Mouse (Mus musculus) limb, embryonic 15.5 days (tissue): ENCODE results near the gene Socs3. TPM values are rescaled to one million over a fixed set of nuclear protein-coding genes. Genes with fewer than 3 reads are reported as not detected.

ENCODE experiments used
- ATAC-seq: fragments of 200-750 bp; cut with Nextera tagmentation; 2 replicates; pipeline ENCODE4 v1.8.0; 2017; ENCODE audit warnings: low read depth, moderate TSS enrichment; ENCODE audit not compliant: insufficient number of reproducible peaks, low FRiP score, low TSS enrichment
- H3K27ac ChIP-seq: fragments of 300-500 bp; sonication (generic); 2 replicates; pipeline ENCODE4 v1.5.1; 2015; ENCODE audit warnings: moderate library complexity, mild to moderate bottlenecking, inconsistent platforms
- H3K27me3 ChIP-seq: fragments of 300-500 bp; sonication (generic); 2 replicates; pipeline ENCODE4 v1.6.1; 2015; ENCODE audit warnings: inconsistent platforms
- H3K36me3 ChIP-seq: fragments of 300-500 bp; sonication (generic); 2 replicates; pipeline ENCODE4 v1.6.1; 2015; ENCODE audit warnings: inconsistent platforms
- H3K4me1 ChIP-seq: fragments of 300-500 bp; sonication (generic); 2 replicates; pipeline ENCODE4 v1.6.1; 2015; ENCODE audit warnings: inconsistent platforms
- H3K4me2 ChIP-seq: fragments of 300-500 bp; sonication (generic); 2 replicates; pipeline ENCODE4 v1.6.1; 2015; ENCODE audit warnings: mild to moderate bottlenecking, inconsistent platforms
- H3K4me3 ChIP-seq: fragments of 300-500 bp; sonication (generic); 2 replicates; pipeline ENCODE4 v1.5.1; 2015; ENCODE audit warnings: mild to moderate bottlenecking, inconsistent platforms
- H3K9ac ChIP-seq: fragments of 300-500 bp; sonication (generic); 2 replicates; pipeline ENCODE4 v1.6.1; 2015; ENCODE audit warnings: inconsistent platforms
- H3K9me3 ChIP-seq: fragments of 300-500 bp; sonication (generic); 2 replicates; pipeline ENCODE4 v1.6.1; 2016; ENCODE audit warnings: inconsistent platforms
- WGBS: fragments of 180-500 bp; shearing (Covaris S2); methylation state at CpG from one replicate; pipeline ENCODE4 v1.1.7; 2015; 5-methylcytosine and 5-hydroxymethylcytosine counted together
- microRNA-seq: library from miRNA; unstranded; fragments of <30 nt; microRNA quantifications from one replicate; pipeline ENCODE4, GENCODE M21; 2016
- polyA plus RNA-seq: library from polyadenylated mRNA; unstranded; fragments of >200 nt; fragmentation: Nextera tagmentation; extraction: Ambion mirVana; gene quantifications from 2 replicates; pipeline ENCODE4 v1.2.1, GENCODE M21; 2015

Socs3 gene
- polyA plus RNA-seq, 1 experiment from 2014 or later, result 20.3 TPM

GRCm38 (mm10) chr11:117930781-117931338 is 39.0 kb downstream of the Socs3 start:
- 1% methylated on average over 48 of the region's 48 CpGs for WGBS
- Histone ChIP-seq H3K4me1 (peaks cover 54% of the 10 kb centered on the region), H3K27me3 (peaks cover 8% of the 10 kb centered on the region; the same call in 1 of the 2 replicates), H3K36me3 (no peaks in the 10 kb centered on the region), H3K9ac (0 out of 2 replicates have a peak overlapping the region, but pooled peaks have one; percentile 8), H3K4me2 (peak overlapping the region; percentile 73), H3K27ac (peak overlapping the region; percentile 38; the same call in 1 of the 2 replicates), H3K9me3 (no peaks in the 10 kb centered on the region), H3K4me3 (peak overlapping the region; percentile 38)
- ATAC-seq, result peak; percentile 7; the same call in 1 of the 2 replicates

GRCm38 (mm10) chr11:117925541-117925940 is 44.3 kb downstream of the Socs3 start:
- H3K9me3 ChIP-seq, result no peaks in the 10 kb centered on the region
- no peak overlapping the region for H3K4me3 ChIP-seq
- peaks cover 8% of the 10 kb centered on the region; the same call in 1 of the 2 replicates for H3K27me3 ChIP-seq
- H3K4me2 ChIP-seq, result no peak overlapping the region
- H3K9ac ChIP-seq, result no peak overlapping the region
- 59% methylated on average over 1 of the region's 1 CpGs for WGBS
- no peak overlapping the region for H3K27ac ChIP-seq
- H3K4me1 ChIP-seq, result peaks cover 13% of the 10 kb centered on the region
- ATAC-seq, result no peak
- no peaks in the 10 kb centered on the region for H3K36me3 ChIP-seq

- H3K36me3 ChIP-seq, result no peaks in the 10 kb centered on the region
- no peak overlapping the region for H3K9ac ChIP-seq
- H3K4me1 ChIP-seq, result peaks cover 11% of the 10 kb centered on the region
- H3K27me3 ChIP-seq, result no peaks in the 10 kb centered on the region
- H3K9me3 ChIP-seq, result no peaks in the 10 kb centered on the region
- WGBS, result 69% methylated on average over 6 of the region's 6 CpGs
- no peak overlapping the region for H3K4me2 ChIP-seq
- no peak overlapping the region for H3K27ac ChIP-seq
- H3K4me3 ChIP-seq, result no peak overlapping the region
- no peak for ATAC-seq
These were observed 45.4 kb downstream of the Socs3 start for GRCm38 (mm10) chr11:117924466-117924865.

- 82% methylated on average over 11 of the region's 11 CpGs for WGBS
These were observed 46.6 kb downstream of the Socs3 start for GRCm38 (mm10) chr11:117923279-117923678.

GRCm38 (mm10) chr11:117919211-117919610 is 50.6 kb downstream of the Socs3 start:
- no peak overlapping the region for H3K27ac ChIP-seq
- ATAC-seq, result no peak
- no peak overlapping the region for H3K4me2 ChIP-seq
- H3K36me3 ChIP-seq, result no peaks in the 10 kb centered on the region
- WGBS, result 18% methylated on average over 5 of the region's 5 CpGs
- no peaks in the 10 kb centered on the region for H3K27me3 ChIP-seq
- no peak overlapping the region for H3K9ac ChIP-seq
- H3K9me3 ChIP-seq, result no peaks in the 10 kb centered on the region
- H3K4me1 ChIP-seq, result peaks cover 11% of the 10 kb centered on the region
- H3K4me3 ChIP-seq, result no peak overlapping the region

More at GRCm38 (mm10) chr11:117923279-117923678, 46.6 kb downstream of the Socs3 start:
- Histone ChIP-seq H3K4me3 (no peak overlapping the region), H3K36me3 (no peaks in the 10 kb centered on the region), H3K27me3 (no peaks in the 10 kb centered on the region), H3K9ac (no peak overlapping the region), H3K4me1 (peaks cover 11% of the 10 kb centered on the region), H3K27ac (no peak overlapping the region), H3K4me2 (no peak overlapping the region), H3K9me3 (no peaks in the 10 kb centered on the region)
- 0 out of 2 replicates have a peak, but pooled peaks have one; percentile 30 for ATAC-seq

GRCm38 (mm10) chr11:117918541-117918940 is 51.3 kb downstream of the Socs3 start:
- Histone ChIP-seq H3K4me1 (peaks cover 11% of the 10 kb centered on the region), H3K4me2 (no peak overlapping the region), H3K4me3 (no peak overlapping the region), H3K9ac (no peak overlapping the region), H3K27me3 (no peaks in the 10 kb centered on the region), H3K36me3 (no peaks in the 10 kb centered on the region), H3K9me3 (no peaks in the 10 kb centered on the region), H3K27ac (no peak overlapping the region)
- no peak for ATAC-seq
- 82% methylated on average over 11 of the region's 11 CpGs for WGBS

Small RNA genes within 50 kb of the gene (microRNA-seq; reads per million reads assigned to microRNA genes)
- not detected for gene Mir6933

Other genes with a start within 250 kb of the Socs3 start
- 1.2 and 2.0 TPM in 2 replicates for gene Tmc8, start 188.0 kb downstream of the Socs3 start, polyA plus RNA-seq
- 24.5 and 25.9 TPM in 2 replicates for gene Tmc6, start 187.8 kb downstream of the Socs3 start, polyA plus RNA-seq
- 0.55 TPM in 1 of 2 replicates, not detected in the other for gene 6030468B19Rik, start 172.4 kb downstream of the Socs3 start, polyA plus RNA-seq
- gene Gm20708, start 160.4 kb downstream of the Socs3 start, polyA plus RNA-seq, result 0.50 and 0.71 TPM in 2 replicates
- gene Syngr2, start 160.4 kb downstream of the Socs3 start, polyA plus RNA-seq, result 74.0 and 85.6 TPM in 2 replicates
- 4.6 and 4.9 TPM in 2 replicates for gene Afmid, start 144.1 kb downstream of the Socs3 start, polyA plus RNA-seq
- 119 and 134 TPM in 2 replicates for gene Tk1, start 144.0 kb downstream of the Socs3 start, polyA plus RNA-seq
- gene Birc5, start 120.8 kb downstream of the Socs3 start, polyA plus RNA-seq, result 240 and 254 TPM in 2 replicates
- not detected in 2 replicates for gene Tmem235, start 109.3 kb downstream of the Socs3 start, polyA plus RNA-seq
- gene Tha1, start 96.6 kb downstream of the Socs3 start, polyA plus RNA-seq, result 3.5 and 4.1 TPM in 2 replicates
- 35.5 and 37.8 TPM in 2 replicates for gene Pgs1, start 16.2 kb upstream of the Socs3 start, polyA plus RNA-seq
- 0.12 and 0.15 TPM in 2 replicates for gene Dnah17, start 160.6 kb upstream of the Socs3 start, polyA plus RNA-seq